Mouse (Mus musculus) intestine, embryonic 14.5 days (tissue): ENCODE results near the gene Myb. TPM values are rescaled to one million over a fixed set of nuclear protein-coding genes. Genes with fewer than 3 reads are reported as not detected.
A peak's percentile ranks its signal among the peaks of the same experiment; 100 is the strongest.

ENCODE experiments used
- ATAC-seq: fragments of 200-750 bp; cut with Nextera tagmentation; replicated peaks from 2 replicates; pipeline ENCODE4 v1.8.0; 2017; ENCODE audit warnings: low read depth, moderate number of reproducible peaks, moderate TSS enrichment, moderate library complexity; ENCODE audit not compliant: low FRiP score, low TSS enrichment
- DNase-seq: peaks from one replicate; pipeline ENCODE4 v3.0.0-alpha.2; 2018; ENCODE audit warnings: low spot score
- H3K27ac ChIP-seq: fragments of 300-500 bp; sonication (generic); 2 replicates; pipeline ENCODE4 v1.5.1; 2014; ENCODE audit warnings: low read depth, mild to moderate bottlenecking, control low read depth
- H3K27me3 ChIP-seq: fragments of 300-500 bp; sonication (generic); replicated peaks from 2 replicates; pipeline ENCODE4 v1.6.1; 2014; ENCODE audit warnings: low read length, control low read depth; ENCODE audit not compliant: control insufficient read depth, insufficient read depth
- H3K36me3 ChIP-seq: fragments of 300-500 bp; sonication (generic); 2 replicates; pipeline ENCODE4 v1.6.1; 2014; ENCODE audit warnings: low read length, control low read depth; ENCODE audit not compliant: control insufficient read depth, insufficient read depth
- H3K4me1 ChIP-seq: fragments of 300-500 bp; sonication (generic); replicated peaks from 2 replicates; pipeline ENCODE4 v1.6.1; 2014; ENCODE audit warnings: low read length, control low read depth, mixed read lengths; ENCODE audit not compliant: control insufficient read depth, insufficient read depth
- H3K4me2 ChIP-seq: fragments of 300-500 bp; sonication (generic); 2 replicates; pipeline ENCODE4 v1.6.1; 2014; ENCODE audit warnings: low read length
- H3K4me3 ChIP-seq: fragments of 300-500 bp; sonication (generic); 2 replicates; pipeline ENCODE4 v1.5.1; 2014; ENCODE audit warnings: low read depth, low read length, control low read depth, mixed read lengths
- H3K9ac ChIP-seq: fragments of 300-500 bp; sonication (generic); 2 replicates; pipeline ENCODE4 v1.6.1; 2014; ENCODE audit warnings: mild to moderate bottlenecking, low read length
- H3K9me3 ChIP-seq: fragments of 300-500 bp; sonication (generic); 2 replicates; pipeline ENCODE4 v1.6.1; 2016; ENCODE audit warnings: low read length, control low read depth; ENCODE audit not compliant: control insufficient read depth
- WGBS: fragments of 180-500 bp; shearing (Covaris S2); extraction: QIAGEN DNeasy Blood & Tissue Kit; methylation state at CpG from one replicate; pipeline ENCODE4 v1.1.7; 2014; 5-methylcytosine and 5-hydroxymethylcytosine counted together
- polyA plus RNA-seq: library from polyadenylated mRNA; unstranded; fragments of >200 nt; fragmentation: Nextera tagmentation; extraction: Ambion mirVana; gene quantifications from 2 replicates; pipeline ENCODE4 v1.2.1, GENCODE M21; 2014

Gene Myb
- polyA plus RNA-seq, 1 experiment from 2014 or later = 6.6 TPM

- Histone ChIP-seq H3K27me3 (no peaks in the 10 kb centered on the region), H3K4me3 (no peak overlapping the region), H3K36me3 (no peaks in the 10 kb centered on the region), H3K27ac (no peak overlapping the region), H3K9ac (no peak overlapping the region), H3K4me1 (0 out of 2 replicates have a peak, but pooled peaks cover 2% of the 10 kb centered on the region), H3K4me2 (no peak overlapping the region), H3K9me3 (no peaks in the 10 kb centered on the region)
- 81% methylated on average over 7 of the region's 7 CpGs for WGBS
- ATAC-seq = no peak
- DNase-seq = no peak
These were observed 58.1 kb downstream of the Myb start for GRCm38 (mm10) chr10:21102689-21103088.

GRCm38 (mm10) chr10:21101948-21102347, 58.8 kb downstream of the Myb start:
- Histone ChIP-seq H3K4me2 (no peak overlapping the region), H3K9ac (no peak overlapping the region), H3K36me3 (no peaks in the 10 kb centered on the region), H3K9me3 (no peaks in the 10 kb centered on the region), H3K4me3 (no peak overlapping the region), H3K27me3 (no peaks in the 10 kb centered on the region), H3K4me1 (0 out of 2 replicates have a peak, but pooled peaks cover 2% of the 10 kb centered on the region), H3K27ac (0 out of 2 replicates have a peak overlapping the region, but pooled peaks have one; percentile 2)
- 0 out of 2 replicates have a peak, but pooled peaks have one; percentile 33 for ATAC-seq
- DNase-seq = no peak
- WGBS = 42% methylated on average over 4 of the region's 4 CpGs

GRCm38 (mm10) chr10:21100646-21101249, 60.0 kb downstream of the Myb start:
- ATAC-seq = no peak
- H3K9me3 ChIP-seq = no peaks in the 10 kb centered on the region

GRCm38 (mm10) chr10:21099515-21099914, 61.3 kb downstream of the Myb start:
- no peak overlapping the region for H3K4me3 ChIP-seq
- ATAC-seq (0 out of 2 replicates have a peak, but pooled peaks have one; percentile 44), DNase-seq (no peak)
- H3K4me2 ChIP-seq = no peak overlapping the region
- H3K36me3 ChIP-seq = no peaks in the 10 kb centered on the region
- 0 out of 2 replicates have a peak, but pooled peaks cover 2% of the 10 kb centered on the region for H3K4me1 ChIP-seq
- H3K9me3 ChIP-seq = no peaks in the 10 kb centered on the region
- 74% methylated on average over 7 of the region's 7 CpGs for WGBS
- no peaks in the 10 kb centered on the region for H3K27me3 ChIP-seq
- no peak overlapping the region for H3K27ac ChIP-seq
- H3K9ac ChIP-seq = no peak overlapping the region

More at GRCm38 (mm10) chr10:21100646-21101249, 60.0 kb downstream of the Myb start:
- Histone ChIP-seq H3K27ac (no peak overlapping the region), H3K36me3 (no peaks in the 10 kb centered on the region), H3K4me2 (no peak overlapping the region), H3K4me1 (0 out of 2 replicates have a peak, but pooled peaks cover 2% of the 10 kb centered on the region), H3K27me3 (no peaks in the 10 kb centered on the region), H3K9ac (no peak overlapping the region), H3K4me3 (no peak overlapping the region)
- WGBS = 45% methylated on average over 9 of the region's 9 CpGs
- DNase-seq = no peak

GRCm38 (mm10) chr10:21095541-21095940, 65.2 kb downstream of the Myb start:
- no peak overlapping the region for H3K4me3 ChIP-seq
- no peak overlapping the region for H3K4me2 ChIP-seq
- 89% methylated on average over 14 of the region's 14 CpGs for WGBS
- H3K4me1 ChIP-seq = 0 out of 2 replicates have a peak, but pooled peaks cover 2% of the 10 kb centered on the region
- DNase-seq (no peak), ATAC-seq (no peak)
- H3K9ac ChIP-seq = no peak overlapping the region
- H3K36me3 ChIP-seq = no peaks in the 10 kb centered on the region
- no peaks in the 10 kb centered on the region for H3K27me3 ChIP-seq
- H3K27ac ChIP-seq = no peak overlapping the region
- no peaks in the 10 kb centered on the region for H3K9me3 ChIP-seq

GRCm38 (mm10) chr10:21094896-21095295, 65.9 kb downstream of the Myb start:
- Histone ChIP-seq H3K27me3 (no peaks in the 10 kb centered on the region), H3K4me2 (no peak overlapping the region), H3K9me3 (no peaks in the 10 kb centered on the region), H3K36me3 (no peaks in the 10 kb centered on the region), H3K9ac (no peak overlapping the region), H3K4me3 (no peak overlapping the region), H3K27ac (no peak overlapping the region), H3K4me1 (0 out of 2 replicates have a peak, but pooled peaks cover 2% of the 10 kb centered on the region)
- DNase-seq (no peak), ATAC-seq (no peak)
- WGBS = 91% methylated on average over 2 of the region's 2 CpGs

- ATAC-seq = no peak
- H3K4me1 ChIP-seq = no peaks in the 10 kb centered on the region
- no peaks in the 10 kb centered on the region for H3K36me3 ChIP-seq
- 0 out of 2 replicates have a peak overlapping the region, but pooled peaks have one; percentile 19 for H3K27ac ChIP-seq
- WGBS = 91% methylated on average over 5 of the region's 5 CpGs
- no peak overlapping the region for H3K9ac ChIP-seq
- H3K4me2 ChIP-seq = no peak overlapping the region
- no peak overlapping the region for H3K4me3 ChIP-seq
- H3K27me3 ChIP-seq = no peaks in the 10 kb centered on the region
- H3K9me3 ChIP-seq = no peaks in the 10 kb centered on the region
- no peak for DNase-seq
These were observed 67.5 kb downstream of the Myb start for GRCm38 (mm10) chr10:21093301-21093700.

GRCm38 (mm10) chr10:21092501-21093270, 68.1 kb downstream of the Myb start:
- WGBS = 52% methylated on average over 18 of the region's 18 CpGs
- H3K4me2 ChIP-seq = no peak overlapping the region
- no peak overlapping the region for H3K4me3 ChIP-seq
- no peaks in the 10 kb centered on the region for H3K4me1 ChIP-seq
- DNase-seq (peak; percentile 56), ATAC-seq (no peak; the same call in 1 of the 2 replicates)
- no peak overlapping the region for H3K9ac ChIP-seq
- no peaks in the 10 kb centered on the region for H3K9me3 ChIP-seq
- H3K27me3 ChIP-seq = no peaks in the 10 kb centered on the region
- no peaks in the 10 kb centered on the region for H3K36me3 ChIP-seq
- H3K27ac ChIP-seq = 0 out of 2 replicates have a peak overlapping the region, but pooled peaks have one; percentile 19
